Mouse (Mus musculus) kidney, postnatal 0 days (tissue): ENCODE measurements at regions not wholly inside any gene's neighbourhood (a gene's known extent, or its start where the extent isn't known, plus 50 kb on each side); places are given as distances from the start of the nearest gene placed in this dataset.

Experiments used
- ATAC-seq: fragments of 200-750 bp; cut with Nextera tagmentation; replicated peaks from 2 replicates; pipeline ENCODE4 v1.8.0; 2017; ENCODE audit warnings: low read depth, moderate number of reproducible peaks, moderate TSS enrichment, moderate library complexity; ENCODE audit not compliant: low FRiP score
- DNase-seq: peaks from one replicate; pipeline ENCODE4 v3.0.0-alpha.2; 2016; ENCODE audit warnings: low spot score
- H3K27ac ChIP-seq: fragments of 300-500 bp; sonication (generic); 2 replicates; pipeline ENCODE4 v1.5.1; 2014; ENCODE audit warnings: mild to moderate bottlenecking
- H3K27me3 ChIP-seq: fragments of 300-500 bp; sonication (generic); 2 replicates; pipeline ENCODE4 v1.6.1; 2014; ENCODE audit warnings: low read length, mixed read lengths; ENCODE audit not compliant: insufficient read depth
- H3K36me3 ChIP-seq: fragments of 300-500 bp; sonication (generic); 2 replicates; pipeline ENCODE4 v1.6.1; 2014; ENCODE audit warnings: low read length, mixed read lengths; ENCODE audit not compliant: insufficient read depth
- H3K4me1 ChIP-seq: fragments of 300-500 bp; sonication (generic); replicated peaks from 2 replicates; pipeline ENCODE4 v1.6.1; 2014; ENCODE audit warnings: antibody characterized with exemption, low read length, mixed read lengths; ENCODE audit not compliant: insufficient read depth
- H3K4me2 ChIP-seq: fragments of 300-500 bp; sonication (generic); 2 replicates; pipeline ENCODE4 v1.6.1; 2014; ENCODE audit warnings: mild to moderate bottlenecking, low read length, moderate library complexity, mixed read lengths
- H3K4me3 ChIP-seq: fragments of 300-500 bp; sonication (generic); replicated peaks from 2 replicates; pipeline ENCODE4 v1.5.1; 2014; ENCODE audit warnings: low read depth, low read length
- H3K9ac ChIP-seq: fragments of 300-500 bp; sonication (generic); 2 replicates; pipeline ENCODE4 v1.6.1; 2014; ENCODE audit warnings: low read depth, low read length
- H3K9me3 ChIP-seq: fragments of 300-500 bp; sonication (generic); replicated peaks from 2 replicates; pipeline ENCODE4 v1.6.1; 2016; ENCODE audit warnings: low read length, inconsistent platforms, mixed read lengths
- CTCF ChIP-seq: IDR thresholded peaks from 2 replicates; pipeline ENCODE4 v1.5.1; 2016; ENCODE audit warnings: antibody characterized with exemption, low read depth, mild to moderate bottlenecking, moderate library complexity
- WGBS: fragments of 180-500 bp; shearing (Covaris S2); extraction: QIAGEN DNeasy Blood & Tissue Kit; methylation state at CpG from one replicate; pipeline ENCODE4 v1.1.7; 2014; 5-methylcytosine and 5-hydroxymethylcytosine counted together

- Histone ChIP-seq H3K27me3 (no peaks in the 10 kb centered on the region), H3K4me1 (peaks cover 5% of the 10 kb centered on the region; the same call in 1 of the 2 replicates), H3K36me3 (no peaks in the 10 kb centered on the region), H3K4me3 (no peak overlapping the region), H3K9me3 (no peaks in the 10 kb centered on the region), H3K4me2 (peak overlapping the region; percentile 48), H3K27ac (no peak overlapping the region), H3K9ac (peak overlapping the region; percentile 23)
- no peak for TF ChIP-seq CTCF
- DNase-seq (peak; percentile 88), ATAC-seq (peak; percentile 82)
- 2% methylated on average over 13 of the region's 13 CpGs for WGBS
Observed at GRCm38 (mm10) chr6:91617031-91617596, 66.7 kb upstream of the Slc6a6 start.

DNA sequence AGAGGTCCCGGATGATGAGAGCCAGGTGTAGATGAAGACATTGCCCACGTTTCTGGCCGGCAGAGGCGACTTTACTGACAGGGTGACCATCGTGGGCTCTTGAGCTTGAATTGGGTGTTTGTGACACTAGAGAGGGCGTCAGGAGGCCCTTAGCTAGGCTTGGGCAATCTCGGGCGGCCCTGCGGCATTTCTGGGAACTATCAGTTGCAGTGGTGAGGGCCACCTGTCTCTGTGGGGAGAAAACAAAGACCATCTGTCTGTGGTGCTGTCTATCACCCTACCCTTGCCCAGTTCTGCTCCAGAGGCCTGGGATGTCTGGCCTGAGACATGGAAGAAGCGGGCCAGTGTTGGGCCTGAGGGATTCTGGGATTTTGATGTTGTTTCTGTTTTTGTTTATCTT, 66.2 kb upstream of the Slc6a6 start:
- Histone ChIP-seq H3K4me1 (peaks cover 5% of the 10 kb centered on the region; the same call in 1 of the 2 replicates), H3K36me3 (no peaks in the 10 kb centered on the region), H3K4me3 (no peak overlapping the region), H3K9me3 (no peaks in the 10 kb centered on the region), H3K9ac (no peak overlapping the region), H3K27me3 (no peaks in the 10 kb centered on the region), H3K27ac (no peak overlapping the region), H3K4me2 (peak overlapping the region; percentile 48; the same call in 1 of the 2 replicates)
- WGBS = 68% methylated on average over 10 of the region's 10 CpGs
- DNase-seq (no peak), ATAC-seq (no peak)
- TF ChIP-seq CTCF = no peak

GRCm38 (mm10) chr6:91619009-91619408, 64.8 kb upstream of the Slc6a6 start:
- WGBS = 87% methylated on average over 6 of the region's 6 CpGs

GRCm38 (mm10) chr6:91619735-91620732, 63.8 kb upstream of the Slc6a6 start:
- H3K9me3 ChIP-seq = no peaks in the 10 kb centered on the region
- H3K4me1 ChIP-seq = peaks cover 5% of the 10 kb centered on the region; the same call in 1 of the 2 replicates
- DNase-seq = no peak
- no peaks in the 10 kb centered on the region for H3K36me3 ChIP-seq
- WGBS = 68% methylated on average over 13 of the region's 13 CpGs
- no peak for ATAC-seq
- H3K4me2 ChIP-seq = no peak overlapping the region
- no peak overlapping the region for H3K9ac ChIP-seq
- no peak overlapping the region for H3K27ac ChIP-seq
- H3K4me3 ChIP-seq = no peak overlapping the region
- H3K27me3 ChIP-seq = no peaks in the 10 kb centered on the region
- no peak for TF ChIP-seq CTCF

More at GRCm38 (mm10) chr6:91619009-91619408, 64.8 kb upstream of the Slc6a6 start:
- Histone ChIP-seq H3K4me1 (peaks cover 5% of the 10 kb centered on the region; the same call in 1 of the 2 replicates), H3K9me3 (no peaks in the 10 kb centered on the region), H3K36me3 (no peaks in the 10 kb centered on the region), H3K9ac (no peak overlapping the region), H3K4me3 (no peak overlapping the region), H3K4me2 (no peak overlapping the region), H3K27me3 (no peaks in the 10 kb centered on the region), H3K27ac (no peak overlapping the region)
- ATAC-seq (no peak), DNase-seq (no peak)
- TF ChIP-seq CTCF = no peak

DNA sequence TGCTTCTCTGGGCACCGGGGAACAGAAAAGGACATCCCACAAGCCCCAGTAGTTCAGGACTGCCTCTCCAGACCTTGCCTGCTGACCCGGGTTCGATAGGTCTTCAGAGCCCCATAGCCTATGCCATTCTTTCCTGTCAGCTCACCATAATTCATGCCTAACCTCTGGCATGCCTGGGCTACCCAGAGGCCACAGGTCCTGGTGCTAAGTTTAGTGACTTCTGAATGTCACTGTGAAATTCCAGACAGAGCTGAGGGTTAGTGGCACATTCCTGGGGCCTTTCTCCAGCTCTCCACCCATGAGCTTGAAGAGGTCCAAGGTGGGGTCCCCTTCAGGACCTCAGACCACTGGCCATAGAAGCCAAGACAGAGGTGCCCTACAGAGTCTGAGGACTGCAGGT, 62.4 kb upstream of the Slc6a6 start:
- no peak for ATAC-seq
- Histone ChIP-seq H3K4me2 (no peak overlapping the region), H3K27me3 (no peaks in the 10 kb centered on the region), H3K4me3 (no peak overlapping the region), H3K4me1 (peaks cover 5% of the 10 kb centered on the region; the same call in 1 of the 2 replicates), H3K9ac (no peak overlapping the region), H3K9me3 (no peaks in the 10 kb centered on the region), H3K36me3 (no peaks in the 10 kb centered on the region), H3K27ac (no peak overlapping the region)
- DNase-seq = no peak
- WGBS = 66% methylated on average over 3 of the region's 3 CpGs
- TF ChIP-seq CTCF = no peak

GRCm38 (mm10) chr6:91622425-91622824, 61.4 kb upstream of the Slc6a6 start:
- Histone ChIP-seq H3K36me3 (no peaks in the 10 kb centered on the region), H3K9ac (no peak overlapping the region), H3K4me2 (no peak overlapping the region), H3K4me1 (peaks cover 3% of the 10 kb centered on the region; the same call in 1 of the 2 replicates), H3K27ac (no peak overlapping the region), H3K4me3 (no peak overlapping the region), H3K9me3 (no peaks in the 10 kb centered on the region), H3K27me3 (no peaks in the 10 kb centered on the region)
- TF ChIP-seq CTCF = no peak
- DNase-seq (no peak), ATAC-seq (no peak)
- WGBS = 51% methylated on average over 3 of the region's 3 CpGs
